Mouse (Mus musculus): ENCODE data around the gene Slc13a1.
"Not testable (repeated sequence)": the region's sequence is repeated elsewhere in the genome, so short reads cannot be mapped to it uniquely, and the experiment has no call there.

The Slc13a1 gene

DNA sequence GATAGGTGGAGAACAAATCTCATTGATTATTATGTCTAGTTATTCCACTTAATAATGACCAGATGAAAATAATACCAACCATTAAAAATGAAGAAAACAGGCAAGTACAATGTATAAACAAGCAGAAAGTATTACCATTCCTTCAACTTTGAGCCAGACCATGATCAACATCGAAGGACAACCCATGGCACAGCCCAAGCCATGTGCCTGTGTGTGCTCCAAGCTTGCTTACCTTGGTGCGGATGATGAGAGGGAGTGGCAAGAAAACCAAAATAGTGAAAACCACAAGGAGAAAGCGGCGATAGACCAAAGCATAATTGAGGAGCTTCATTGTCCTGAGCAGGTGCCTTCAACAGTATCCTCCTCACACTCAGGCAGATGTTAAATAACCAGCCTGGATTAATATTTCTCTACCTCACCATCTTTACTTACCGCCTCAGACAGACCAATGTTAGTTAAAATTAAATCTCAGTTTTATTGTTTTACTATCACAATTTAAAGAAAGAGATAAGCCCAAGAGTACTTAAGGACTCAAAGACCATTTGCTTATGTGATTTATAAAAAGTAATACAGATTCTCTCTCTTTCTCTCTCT, at the start of gene Slc13a1:
Gene Slc13a1, minus strand, starts transcription at position 359 of the 594 bp plus-strand sequence.
- no peak for DNase-seq

DNA sequence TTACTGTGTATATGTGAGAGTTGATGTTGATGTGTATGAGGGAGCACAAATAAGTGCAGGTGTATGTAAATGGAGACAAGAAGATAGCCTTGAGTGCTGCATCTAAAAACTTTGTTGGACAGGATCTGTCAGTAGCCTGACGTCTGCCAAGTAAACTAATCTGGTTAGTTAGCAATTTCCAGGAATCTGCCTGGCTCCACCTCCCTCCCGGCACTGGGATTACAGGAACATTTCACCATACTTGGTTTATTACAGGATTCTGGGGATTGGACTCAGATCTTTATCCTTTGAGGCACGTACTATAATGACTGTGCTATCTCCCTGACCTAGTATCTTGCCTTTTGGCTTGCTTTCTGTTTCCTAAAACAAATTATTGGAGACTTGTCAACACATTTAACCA, 40.0 kb upstream of the Slc13a1 start:
- no peak for DNase-seq

DNA sequence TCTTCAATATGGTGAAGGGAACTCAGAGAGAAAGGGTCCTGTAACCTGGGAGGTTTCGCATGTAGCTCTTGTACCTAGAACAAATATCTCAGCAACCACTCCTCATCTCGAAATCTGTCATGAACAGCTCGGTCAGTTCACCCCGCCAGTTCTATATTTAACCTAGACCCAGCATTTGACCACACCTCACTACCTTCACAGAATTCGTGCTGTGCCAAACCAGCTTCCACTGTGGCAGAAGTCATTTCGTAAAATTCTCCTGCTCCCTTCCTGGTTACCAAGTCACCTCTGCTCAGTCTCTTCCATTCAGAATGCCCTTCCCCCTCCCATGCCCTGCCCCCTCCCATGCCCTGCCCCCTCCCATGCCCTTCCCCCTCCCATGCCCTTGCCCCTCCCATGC, 34.3 kb upstream of the Slc13a1 start:
- peak; percentile 35 to 47 for DNase-seq

DNA sequence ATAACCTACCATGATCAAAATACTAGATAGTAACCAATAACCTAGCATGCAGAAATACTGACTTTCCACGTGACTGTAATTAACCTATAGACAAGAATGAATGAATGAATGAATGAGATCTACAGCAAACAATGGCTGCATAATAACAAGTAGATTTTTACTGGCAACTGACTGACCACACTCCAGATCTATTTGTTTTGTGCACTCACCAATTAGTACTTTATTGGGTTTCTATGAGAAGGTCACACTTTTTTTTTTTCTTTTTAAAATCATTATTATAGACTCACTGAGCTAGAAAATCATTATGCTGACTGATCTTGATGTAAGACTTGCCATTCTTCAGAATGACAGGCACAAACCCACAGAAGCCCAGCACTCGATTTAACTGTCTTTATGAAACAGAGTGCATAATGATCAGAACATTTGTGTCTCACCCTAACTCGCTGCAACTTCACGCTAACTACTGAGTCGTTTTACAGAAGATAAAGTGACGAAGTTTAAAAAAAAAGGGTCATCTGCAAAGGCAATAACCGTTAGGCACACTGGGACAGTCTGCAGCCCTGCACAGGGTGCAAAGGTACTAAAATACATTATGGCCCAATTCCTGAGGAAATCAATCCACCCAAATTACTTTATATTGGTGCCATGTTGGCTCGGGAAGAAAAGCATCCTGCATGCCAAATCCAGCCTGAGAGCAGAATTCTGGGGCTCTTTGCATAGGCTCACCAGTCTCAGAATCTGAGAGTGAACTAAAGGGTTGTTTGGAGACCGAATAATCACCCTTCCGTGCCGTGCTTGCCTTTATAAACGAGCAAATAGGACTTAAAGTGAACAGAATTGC, 33.0 kb upstream of the Slc13a1 start:
- peak; percentile 34 to 41 for DNase-seq

DNA sequence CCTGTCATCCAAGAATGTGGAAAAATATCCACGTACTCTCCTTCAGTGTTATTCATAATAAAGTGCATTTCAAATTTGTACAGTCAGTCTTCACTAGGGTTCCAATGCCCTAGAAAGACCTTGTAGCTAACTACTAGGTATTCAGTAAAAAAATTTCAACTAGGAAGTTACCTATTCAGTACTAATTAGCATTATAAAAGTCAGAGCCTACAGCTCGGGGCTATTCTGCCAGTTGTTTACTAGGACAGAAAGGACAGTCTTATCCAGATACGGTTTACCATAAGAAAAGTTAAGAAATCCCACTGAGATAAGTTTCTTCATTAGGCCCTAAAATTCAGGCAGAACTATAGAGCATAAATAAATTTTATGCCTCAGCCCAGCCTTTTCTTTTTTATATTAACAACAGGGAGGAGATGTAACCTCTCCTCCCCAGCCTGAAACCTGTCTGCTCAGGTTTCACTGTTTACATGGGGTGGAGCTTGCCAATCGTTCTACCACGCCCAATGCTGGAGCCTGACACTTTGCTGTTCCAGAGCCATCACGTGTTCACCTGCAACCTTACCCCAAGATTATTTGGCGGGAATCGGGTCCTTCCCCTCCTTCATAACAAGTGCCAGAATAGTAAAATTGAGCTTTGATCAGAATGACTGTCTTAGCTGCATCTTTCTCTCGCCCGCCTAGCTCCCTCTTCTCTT, 29.8 kb upstream of the Slc13a1 start:
- not testable (repeated sequence) for DNase-seq

DNA sequence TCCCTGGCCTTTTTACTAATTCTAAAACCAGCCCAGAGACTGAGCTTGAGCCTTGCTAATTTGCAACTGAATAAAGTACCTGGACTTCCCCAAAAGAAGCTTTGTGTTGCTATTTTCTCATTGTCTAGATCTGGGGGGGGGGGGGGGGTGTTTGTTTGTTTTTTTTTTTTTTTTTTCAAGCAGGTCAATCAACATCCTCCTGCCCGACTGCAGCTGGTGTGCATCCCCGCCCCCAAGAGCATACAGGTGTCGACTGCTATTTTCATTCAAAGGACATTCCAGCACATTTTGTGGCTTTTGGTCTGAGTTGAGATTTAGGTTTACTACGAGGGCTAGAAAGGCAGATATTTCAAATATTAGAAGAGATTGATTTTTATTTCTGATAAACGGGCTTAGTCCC, 28.5 kb upstream of the Slc13a1 start:
- not testable (repeated sequence) for DNase-seq

DNA sequence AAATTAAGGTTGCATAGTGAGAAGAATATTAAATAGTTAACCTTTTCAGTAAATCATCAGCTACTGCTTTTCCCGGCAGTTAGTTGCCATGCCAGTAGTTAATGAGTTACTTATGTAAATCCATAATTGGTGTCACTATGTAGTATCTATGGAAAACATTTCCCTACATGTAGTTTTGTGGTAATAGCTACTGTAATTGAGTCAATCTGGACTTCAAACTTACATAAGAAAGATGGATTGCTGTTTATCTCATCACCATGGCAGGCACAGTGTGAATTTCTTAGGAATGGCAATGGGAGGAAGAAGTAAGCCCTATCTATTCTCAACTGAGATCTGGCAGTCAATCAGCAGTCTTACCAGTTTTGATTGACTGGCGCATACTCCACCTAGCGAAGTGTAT, 15.5 kb upstream of the Slc13a1 start:
- no peak for DNase-seq

DNA sequence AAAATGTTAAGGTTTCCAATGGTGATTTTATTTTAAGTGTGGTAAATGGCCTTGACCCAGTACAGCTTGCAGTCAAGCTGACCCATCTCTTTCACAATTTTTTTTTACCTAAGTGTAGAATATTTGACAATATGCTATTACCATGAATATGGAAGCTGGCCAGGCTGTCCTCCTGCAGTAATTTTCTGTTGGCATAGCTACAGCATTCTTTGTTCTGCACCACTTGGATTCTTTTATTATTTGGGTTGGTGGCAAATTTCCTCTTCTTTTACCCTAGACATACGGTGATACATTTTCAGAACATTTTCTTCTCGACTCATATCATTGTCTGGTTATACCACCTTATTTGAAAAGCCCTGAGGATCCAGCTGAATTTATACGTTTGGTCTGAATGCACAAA, 7.5 kb upstream of the Slc13a1 start:
- peak; percentile 34 to 65 for DNase-seq

DNA sequence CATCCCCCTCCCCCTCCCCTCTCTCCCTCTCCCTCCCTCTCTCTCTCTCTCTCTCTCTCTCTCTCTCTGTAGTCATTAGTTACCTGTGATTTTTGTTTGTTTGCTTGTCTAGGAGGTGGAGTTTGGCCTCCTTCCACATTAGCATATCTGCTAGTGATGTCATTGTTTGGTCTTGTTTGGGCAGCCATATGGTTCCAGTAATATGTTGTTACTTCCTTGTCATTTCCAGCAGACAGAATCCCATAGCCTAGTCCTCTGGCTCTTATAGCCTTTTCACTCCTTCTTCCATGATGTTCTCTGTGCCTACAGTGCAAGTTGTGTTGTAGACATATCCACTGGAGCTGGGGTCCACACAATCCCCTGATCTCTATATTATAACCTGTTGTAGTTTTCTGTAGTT, 6.1 kb upstream of the Slc13a1 start:
- no peak for DNase-seq

DNA sequence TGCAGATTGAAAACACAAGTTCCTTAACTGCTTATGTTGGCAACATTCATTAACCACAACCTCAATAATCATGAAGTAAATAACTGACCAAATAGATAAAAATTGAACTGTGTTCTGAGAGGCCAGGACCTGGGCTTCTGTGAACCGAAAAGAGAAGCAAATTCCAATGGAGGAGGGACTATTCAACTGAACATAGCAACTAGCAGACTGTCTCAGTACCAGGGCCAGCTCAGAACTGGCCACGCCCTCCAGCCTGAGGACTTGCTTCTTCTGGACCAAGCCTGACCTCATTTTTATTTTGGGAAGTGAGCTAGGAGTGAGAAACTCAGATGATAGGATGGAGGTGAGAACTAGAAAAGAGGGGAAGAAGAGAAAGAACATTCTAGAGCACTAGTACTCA, 4.8 kb upstream of the Slc13a1 start:
- peak; percentile 38 to 59 for DNase-seq

DNA sequence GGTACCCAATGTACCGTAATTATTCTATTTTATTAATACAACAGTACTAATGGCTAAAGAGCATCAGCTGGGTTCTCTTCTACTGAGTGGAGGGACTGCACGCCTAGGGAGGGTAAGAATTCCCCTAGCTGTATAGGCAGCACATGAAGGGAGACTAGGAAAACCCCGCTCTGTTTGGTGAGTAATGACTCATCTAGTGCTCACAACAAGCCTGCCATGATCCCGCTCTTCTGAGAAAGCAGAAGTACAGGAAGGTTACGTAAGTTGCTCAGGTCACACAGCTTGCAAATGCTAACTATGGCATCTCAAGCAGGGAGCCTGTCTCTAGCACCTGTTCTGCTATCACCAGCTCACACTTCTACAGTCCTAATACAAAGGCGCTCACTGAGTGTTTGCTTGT, 1.1 kb downstream of the Slc13a1 start:
- peak; percentile 29 to 43 for DNase-seq

DNA sequence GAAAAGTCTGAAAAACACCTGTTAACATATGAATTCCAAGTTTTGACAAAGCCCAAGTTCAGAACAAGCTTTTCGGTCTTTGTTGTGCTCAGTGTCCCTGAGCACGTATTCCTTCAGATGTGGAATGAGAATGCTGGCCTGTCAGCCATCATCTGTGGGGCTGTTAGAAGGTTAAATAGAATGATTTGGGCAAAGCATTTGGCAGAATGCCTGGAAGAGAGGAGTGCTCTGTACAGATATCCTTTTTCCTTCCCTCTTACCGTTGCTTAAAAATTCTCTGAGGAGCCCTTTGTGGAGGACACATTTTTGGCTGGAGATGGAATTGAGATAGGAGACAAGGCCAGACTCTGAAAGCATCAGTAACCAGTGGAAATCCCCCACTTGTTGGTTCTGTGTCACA, 2.6 kb downstream of the Slc13a1 start:
- no peak for DNase-seq

DNA sequence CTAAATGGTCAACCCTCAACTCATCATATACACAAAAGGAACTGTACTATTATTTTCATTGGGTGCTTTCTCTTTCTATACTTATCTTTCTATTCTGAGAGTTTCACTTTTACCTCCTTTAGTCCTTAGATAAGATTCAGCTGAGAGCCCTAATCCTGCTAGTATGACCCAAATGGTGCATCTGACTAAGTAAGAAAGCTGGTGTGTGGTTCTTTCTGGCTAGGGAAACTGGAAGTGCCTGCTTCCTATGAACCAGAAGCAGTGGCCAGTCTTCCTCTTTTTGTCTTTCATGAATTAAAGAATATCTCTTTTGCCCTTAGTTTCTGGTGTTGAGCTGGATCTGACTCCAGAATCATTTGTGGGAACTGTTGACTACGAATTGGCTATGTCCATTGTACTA, 8.1 kb downstream of the Slc13a1 start:
- no peak for DNase-seq

DNA sequence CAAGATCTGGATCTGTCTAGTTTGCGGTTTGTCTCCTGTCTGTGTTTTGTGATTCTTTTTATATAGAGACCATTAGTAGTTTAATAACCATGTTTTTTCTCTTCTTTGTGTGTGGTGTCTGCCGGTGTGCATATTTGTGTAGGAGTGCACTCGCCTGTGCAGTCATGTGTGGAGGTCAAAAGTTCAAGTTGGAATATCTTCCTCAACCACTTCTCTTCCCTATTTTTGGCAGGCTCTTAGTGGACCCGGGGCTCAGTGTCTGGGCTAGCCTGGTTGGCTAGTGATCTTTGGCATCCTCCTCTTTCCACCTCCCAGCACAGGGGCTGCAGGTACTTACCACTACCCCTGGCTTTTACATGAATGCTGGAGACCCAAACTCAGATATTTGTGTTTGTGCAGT, 13.0 kb downstream of the Slc13a1 start:
- no peak for DNase-seq

DNA sequence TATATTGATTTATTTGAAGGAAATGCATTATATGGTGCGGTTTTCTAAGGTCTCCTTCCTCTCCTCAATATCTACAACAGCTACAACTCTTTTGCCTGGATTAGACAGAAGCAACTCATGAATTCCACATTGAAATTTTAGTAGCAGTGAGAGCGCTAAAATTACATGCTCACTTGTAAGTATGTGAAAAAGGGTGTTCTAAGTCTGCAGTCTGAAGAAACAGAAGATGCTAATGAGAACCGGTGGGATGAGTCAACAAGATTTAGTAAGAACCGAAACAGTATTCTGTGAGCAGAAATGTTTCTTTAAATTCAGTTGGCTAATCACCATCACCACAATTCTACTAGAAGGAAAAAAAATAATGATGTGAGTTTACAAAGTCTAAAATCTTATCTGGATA, 34.9 kb downstream of the Slc13a1 start:
- DNase-seq = no peak

DNA sequence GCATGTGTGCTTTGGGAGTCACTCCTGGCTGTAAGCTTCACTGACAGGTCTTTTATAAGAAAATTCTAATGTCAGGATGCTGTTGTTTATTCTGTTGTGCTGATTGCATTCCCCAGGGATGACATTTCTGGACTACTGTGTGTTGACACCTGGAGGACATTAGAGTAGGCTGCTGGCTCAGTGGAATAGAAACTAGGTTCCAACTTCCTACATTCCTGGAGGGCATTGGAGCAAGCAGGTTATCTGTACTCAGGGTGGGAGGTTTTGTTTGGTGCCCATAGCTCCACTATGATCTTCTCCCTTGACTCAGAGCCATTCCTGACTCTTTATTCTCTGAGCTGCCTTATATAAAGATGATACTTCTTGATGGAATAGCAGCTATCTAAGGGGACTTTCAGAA, 45.3 kb downstream of the Slc13a1 start:
- DNase-seq = no peak

DNA sequence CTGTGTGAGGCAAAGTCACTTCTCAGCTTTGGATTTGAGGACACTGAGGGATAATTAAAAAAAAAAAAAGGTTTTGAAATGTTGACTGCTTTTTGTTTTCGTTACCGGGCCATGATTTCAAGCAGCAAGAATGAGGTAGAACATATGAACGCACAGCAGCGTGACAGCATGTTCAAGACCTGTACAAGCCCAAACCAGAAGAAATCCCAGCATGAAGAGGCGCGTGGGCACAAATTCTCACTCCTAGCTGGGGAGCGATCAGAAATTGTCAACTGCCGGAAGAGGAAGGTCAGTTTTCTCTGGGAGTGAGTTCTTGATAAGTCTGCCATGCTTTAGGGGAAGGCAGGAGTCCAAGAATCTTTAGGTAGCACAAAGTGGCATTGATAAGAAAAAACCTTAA, 56.3 kb downstream of the Slc13a1 start:
- DNase-seq = peak; percentile 68 to 72

DNA sequence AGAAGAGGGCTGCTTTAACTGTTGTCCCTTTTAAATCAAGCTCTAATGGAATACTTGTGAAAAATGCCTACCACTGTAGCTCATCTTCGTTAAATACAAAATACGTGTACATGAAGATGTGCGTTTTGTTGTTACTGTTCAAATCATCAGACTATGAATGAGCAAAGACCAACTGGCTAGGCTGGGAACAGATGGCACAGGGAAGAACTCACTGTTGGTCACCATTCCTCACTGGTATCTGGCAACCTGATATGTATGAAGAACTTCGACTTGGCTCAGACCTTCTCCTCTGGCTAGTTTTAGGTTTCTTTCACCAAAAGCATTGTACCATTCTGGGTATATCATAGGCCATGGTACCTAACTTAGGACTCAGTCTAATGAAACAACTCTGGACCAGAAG, 59.4 kb downstream of the Slc13a1 start:
- peak; percentile 51 to 67 for DNase-seq

DNA sequence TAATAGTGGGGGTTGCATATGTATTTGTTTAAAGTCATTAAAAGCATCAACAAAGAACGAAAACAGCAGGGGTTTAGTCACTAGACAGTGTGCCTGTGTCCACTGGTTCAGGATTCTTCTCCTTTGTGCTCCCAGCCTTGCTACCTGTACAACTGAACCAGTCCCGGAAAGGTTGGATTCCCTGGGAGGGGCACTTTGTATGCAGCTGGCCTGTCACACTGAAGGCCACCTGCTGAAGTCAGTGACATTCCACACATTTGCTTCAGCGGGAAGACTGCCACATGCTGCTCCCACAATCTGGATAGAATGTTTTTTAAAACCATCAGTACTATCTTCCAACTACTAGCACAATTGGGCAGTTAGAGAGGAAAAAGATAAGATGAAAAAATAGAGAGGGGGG, 61.7 kb downstream of the Slc13a1 start:
- peak; percentile 87 to 91 for DNase-seq

DNA sequence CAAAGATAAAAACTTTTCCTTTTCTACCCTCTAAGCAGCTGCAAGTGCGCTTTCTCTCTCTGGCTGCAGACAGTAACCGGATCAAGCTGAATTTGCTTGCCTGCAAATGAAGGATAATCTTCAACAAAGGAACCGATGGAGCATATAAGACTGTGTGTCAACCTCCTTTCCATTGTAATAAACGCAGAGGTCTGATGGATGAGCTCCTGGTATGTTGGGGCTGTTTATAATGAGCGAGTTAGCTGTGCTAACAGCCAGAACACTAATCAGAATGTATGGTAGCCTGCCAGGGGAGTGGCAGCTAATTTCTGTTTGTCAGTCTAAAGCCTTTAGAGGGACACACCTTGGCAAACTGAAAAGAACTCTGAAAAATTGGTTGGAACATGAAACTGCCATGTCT, 62.2 kb downstream of the Slc13a1 start:
- peak; percentile 50 to 60 for DNase-seq

DNA sequence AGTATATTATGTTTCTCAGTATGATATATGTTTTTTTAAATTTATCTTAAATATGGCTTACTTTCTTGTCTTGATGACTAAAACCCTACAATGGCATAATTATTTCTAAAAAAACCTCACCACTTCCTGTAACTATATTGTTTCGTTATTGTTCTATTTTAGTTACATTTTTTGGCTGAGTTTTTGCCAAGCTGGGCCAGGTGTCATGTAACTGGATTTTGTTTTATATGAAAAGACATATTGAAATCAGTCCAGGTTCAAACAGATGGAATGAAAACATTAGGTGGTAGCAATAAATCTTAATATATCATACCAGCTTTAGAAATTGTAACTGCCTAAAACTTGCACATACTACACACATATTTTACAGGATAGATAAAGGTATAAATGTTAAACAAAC, 66.6 kb downstream of the Slc13a1 start:
- DNase-seq = peak; percentile 60 to 76

DNA sequence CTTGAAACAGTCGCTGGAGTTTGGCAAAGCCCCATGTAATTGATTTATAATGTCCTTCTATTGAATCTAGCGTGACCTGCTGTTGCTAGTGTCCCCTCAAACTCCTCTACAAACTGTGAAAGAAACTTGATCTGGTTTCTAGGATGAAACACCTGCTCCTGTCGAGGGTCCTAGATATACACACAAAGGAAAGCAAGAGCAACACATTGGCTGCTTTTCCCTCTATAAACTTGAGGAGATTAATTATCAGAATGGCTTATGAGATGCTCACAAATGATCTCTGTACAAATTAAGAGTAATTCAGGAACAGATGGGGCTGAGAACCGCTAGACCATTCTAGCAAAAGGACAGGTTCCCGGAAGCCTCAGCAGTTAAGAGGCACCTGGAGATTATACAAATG, 67.2 kb downstream of the Slc13a1 start:
- DNase-seq = peak; percentile 51 to 58

DNA sequence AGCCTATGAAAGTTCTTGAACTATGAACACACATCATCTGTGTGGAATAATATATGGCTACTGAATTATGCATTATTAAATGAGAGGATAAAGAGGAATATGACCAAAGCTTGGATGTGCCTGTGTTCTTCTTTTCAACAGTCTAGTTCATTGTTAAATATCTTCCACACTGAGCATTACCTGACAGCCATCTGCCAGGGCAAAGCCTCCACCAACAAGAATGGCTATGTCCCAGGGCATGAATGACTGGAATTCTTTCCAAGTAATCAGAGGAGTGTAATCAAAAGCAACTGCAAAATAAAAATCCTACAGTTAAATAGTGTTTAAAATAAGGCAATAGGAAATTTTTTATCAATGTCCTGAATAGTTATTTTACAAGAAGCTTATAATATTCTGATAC, 70.5 kb downstream of the Slc13a1 start:
- DNase-seq = peak; percentile 52 to 65

DNA sequence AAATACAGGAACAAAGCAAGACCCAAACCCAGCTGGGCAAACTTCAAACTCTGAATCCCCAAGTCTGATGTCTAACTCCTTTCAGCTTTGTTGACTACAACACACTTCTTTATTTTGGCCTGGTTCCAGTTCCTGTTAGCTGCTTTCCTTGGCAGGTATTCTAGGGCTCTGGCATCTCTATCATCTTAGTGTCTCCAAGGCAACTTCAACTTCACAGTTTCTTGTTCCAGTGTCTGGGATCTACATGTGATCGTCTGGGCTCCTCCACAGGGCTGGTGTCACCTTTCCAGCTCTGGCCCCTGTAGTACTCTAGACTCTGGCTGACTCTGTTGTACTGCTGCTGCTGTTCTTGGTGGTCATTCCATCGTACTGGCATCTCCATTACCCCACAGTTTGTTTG, 91.8 kb downstream of the Slc13a1 start:
- no peak for DNase-seq
